Mouse (Mus musculus) neural tube, embryonic 12.5 days (tissue): ENCODE measurements around the gene Arhgap35. TPM values are rescaled to one million over a fixed set of nuclear protein-coding genes. Genes with fewer than 3 reads are reported as not detected.

Experiments
- ATAC-seq: fragments of 200-750 bp; cut with Nextera tagmentation; 2 replicates; pipeline ENCODE4 v1.8.0; 2017; ENCODE audit warnings: low read depth, mild to moderate bottlenecking, moderate TSS enrichment, moderate library complexity; ENCODE audit not compliant: low FRiP score
- H3K27ac ChIP-seq: fragments of 300-500 bp; sonication (generic); 2 replicates; pipeline ENCODE4 v1.5.1; 2016
- H3K27me3 ChIP-seq: fragments of 300-500 bp; sonication (generic); replicated peaks from 2 replicates; pipeline ENCODE4 v1.6.1; 2016; ENCODE audit warnings: mild to moderate bottlenecking
- H3K36me3 ChIP-seq: fragments of 300-500 bp; sonication (generic); 2 replicates; pipeline ENCODE4 v1.6.1; 2016; ENCODE audit warnings: mild to moderate bottlenecking
- H3K4me1 ChIP-seq: fragments of 300-500 bp; sonication (generic); 2 replicates; pipeline ENCODE4 v1.6.1; 2016
- H3K4me2 ChIP-seq: fragments of 300-500 bp; sonication (generic); replicated peaks from 2 replicates; pipeline ENCODE4 v1.6.1; 2016; ENCODE audit warnings: mild to moderate bottlenecking
- H3K4me3 ChIP-seq: fragments of 300-500 bp; sonication (generic); 2 replicates; pipeline ENCODE4 v1.5.1; 2016
- H3K9ac ChIP-seq: fragments of 300-500 bp; sonication (generic); 2 replicates; pipeline ENCODE4 v1.6.1; 2016; ENCODE audit warnings: mild to moderate bottlenecking
- H3K9me3 ChIP-seq: fragments of 300-500 bp; sonication (generic); 2 replicates; pipeline ENCODE4 v1.6.1; 2016; ENCODE audit warnings: mild to moderate bottlenecking
- WGBS: fragments of 180-500 bp; shearing (Covaris S2); methylation state at CpG from one replicate; pipeline ENCODE4 v1.1.7; 2016; 5-methylcytosine and 5-hydroxymethylcytosine counted together
- polyA plus RNA-seq: library from polyadenylated mRNA; unstranded; fragments of >200 nt; fragmentation: Nextera tagmentation; extraction: Ambion mirVana; gene quantifications from 2 replicates; pipeline ENCODE4 v1.2.1, GENCODE M21; 2016

The Arhgap35 gene
- polyA plus RNA-seq, 1 experiment from 2014 or later: 36.8 TPM

GRCm38 (mm10) chr7:16591292-16591691 is 23.5 kb downstream of the Arhgap35 start:
- Histone ChIP-seq H3K9me3 (no peaks in the 10 kb centered on the region), H3K27me3 (no peaks in the 10 kb centered on the region), H3K4me3 (no peak overlapping the region), H3K4me2 (no peak overlapping the region), H3K4me1 (0 out of 2 replicates have a peak, but pooled peaks cover 2% of the 10 kb centered on the region), H3K27ac (no peak overlapping the region), H3K36me3 (peaks cover 8% of the 10 kb centered on the region; the same call in 1 of the 2 replicates), H3K9ac (no peak overlapping the region)
- 87% methylated on average over 1 of the region's 1 CpGs for WGBS
- ATAC-seq: no peak

GRCm38 (mm10) chr7:16587649-16588048 is 27.1 kb downstream of the Arhgap35 start:
- peaks cover 10% of the 10 kb centered on the region; the same call in 1 of the 2 replicates for H3K4me1 ChIP-seq
- no peak overlapping the region for H3K9ac ChIP-seq
- H3K27ac ChIP-seq: no peak overlapping the region
- no peaks in the 10 kb centered on the region for H3K27me3 ChIP-seq
- no peaks in the 10 kb centered on the region for H3K9me3 ChIP-seq
- H3K4me2 ChIP-seq: no peak overlapping the region
- ATAC-seq: no peak
- no peak overlapping the region for H3K4me3 ChIP-seq
- H3K36me3 ChIP-seq: no peaks in the 10 kb centered on the region
- 86% methylated on average over 3 of the region's 3 CpGs for WGBS

- no peaks in the 10 kb centered on the region for H3K36me3 ChIP-seq
- H3K9ac ChIP-seq: no peak overlapping the region
- H3K4me2 ChIP-seq: no peak overlapping the region
- H3K27me3 ChIP-seq: no peaks in the 10 kb centered on the region
- H3K27ac ChIP-seq: no peak overlapping the region
- ATAC-seq: no peak
- H3K4me1 ChIP-seq: peaks cover 22% of the 10 kb centered on the region
- H3K9me3 ChIP-seq: no peaks in the 10 kb centered on the region
- H3K4me3 ChIP-seq: no peak overlapping the region
Measured at GRCm38 (mm10) chr7:16584384-16584783, 30.4 kb downstream of the Arhgap35 start.

- no peaks in the 10 kb centered on the region for H3K9me3 ChIP-seq
- no peak overlapping the region for H3K4me3 ChIP-seq
- peaks cover 22% of the 10 kb centered on the region for H3K4me1 ChIP-seq
- no peaks in the 10 kb centered on the region for H3K27me3 ChIP-seq
- no peaks in the 10 kb centered on the region for H3K36me3 ChIP-seq
- 86% methylated on average over 1 of the region's 1 CpGs for whole genome bisulfite sequencing
- no peak overlapping the region for H3K4me2 ChIP-seq
- no peak overlapping the region for H3K27ac ChIP-seq
- no peak for ATAC-seq
- H3K9ac ChIP-seq: no peak overlapping the region
Measured at GRCm38 (mm10) chr7:16583775-16584174, 31.0 kb downstream of the Arhgap35 start.

GRCm38 (mm10) chr7:16582299-16582698 is 32.5 kb downstream of the Arhgap35 start:
- Histone ChIP-seq H3K9me3 (no peaks in the 10 kb centered on the region), H3K9ac (no peak overlapping the region), H3K4me2 (no peak overlapping the region), H3K27ac (no peak overlapping the region), H3K4me3 (no peak overlapping the region), H3K4me1 (peaks cover 22% of the 10 kb centered on the region), H3K36me3 (no peaks in the 10 kb centered on the region), H3K27me3 (no peaks in the 10 kb centered on the region)
- WGBS: 81% methylated on average over 3 of the region's 3 CpGs
- ATAC-seq: no peak

- ATAC-seq: no peak
- H3K27me3 ChIP-seq: no peaks in the 10 kb centered on the region
- H3K36me3 ChIP-seq: no peaks in the 10 kb centered on the region
- H3K4me1 ChIP-seq: peaks cover 22% of the 10 kb centered on the region
- H3K9me3 ChIP-seq: no peaks in the 10 kb centered on the region
- H3K4me3 ChIP-seq: no peak overlapping the region
- no peak overlapping the region for H3K4me2 ChIP-seq
- H3K27ac ChIP-seq: no peak overlapping the region
- 59% methylated on average over 13 of the region's 13 CpGs for WGBS
- no peak overlapping the region for H3K9ac ChIP-seq
Measured at GRCm38 (mm10) chr7:16581276-16582100, 33.3 kb downstream of the Arhgap35 start.

- WGBS: 71% methylated on average over 1 of the region's 1 CpGs
- H3K27ac ChIP-seq: no peak overlapping the region
- no peaks in the 10 kb centered on the region for H3K27me3 ChIP-seq
- H3K4me3 ChIP-seq: no peak overlapping the region
- no peak overlapping the region for H3K9ac ChIP-seq
- peaks cover 8% of the 10 kb centered on the region; the same call in 1 of the 2 replicates for H3K4me1 ChIP-seq
- no peaks in the 10 kb centered on the region for H3K9me3 ChIP-seq
- H3K36me3 ChIP-seq: no peaks in the 10 kb centered on the region
- no peak for ATAC-seq
- no peak overlapping the region for H3K4me2 ChIP-seq
Measured at GRCm38 (mm10) chr7:16576719-16577118, 38.1 kb downstream of the Arhgap35 start.

GRCm38 (mm10) chr7:16571191-16571590 is 43.6 kb downstream of the Arhgap35 start:
- no peak for ATAC-seq
- 70% methylated on average over 1 of the region's 1 CpGs for WGBS
- no peaks in the 10 kb centered on the region for H3K36me3 ChIP-seq
- no peaks in the 10 kb centered on the region for H3K4me1 ChIP-seq
- no peak overlapping the region for H3K27ac ChIP-seq
- no peak overlapping the region for H3K4me2 ChIP-seq
- H3K4me3 ChIP-seq: no peak overlapping the region
- no peaks in the 10 kb centered on the region for H3K9me3 ChIP-seq
- no peaks in the 10 kb centered on the region for H3K27me3 ChIP-seq
- no peak overlapping the region for H3K9ac ChIP-seq

GRCm38 (mm10) chr7:16570737-16571136 is 44.1 kb downstream of the Arhgap35 start:
- Histone ChIP-seq H3K27ac (no peak overlapping the region), H3K4me2 (no peak overlapping the region), H3K4me1 (no peaks in the 10 kb centered on the region), H3K4me3 (no peak overlapping the region), H3K9ac (no peak overlapping the region), H3K36me3 (no peaks in the 10 kb centered on the region), H3K9me3 (no peaks in the 10 kb centered on the region), H3K27me3 (no peaks in the 10 kb centered on the region)
- ATAC-seq: no peak
- WGBS: 87% methylated on average over 1 of the region's 1 CpGs

- no peak for ATAC-seq
- Histone ChIP-seq H3K9ac (no peak overlapping the region), H3K36me3 (peaks cover 49% of the 10 kb centered on the region), H3K9me3 (no peaks in the 10 kb centered on the region), H3K4me1 (no peaks in the 10 kb centered on the region), H3K4me3 (no peak overlapping the region), H3K27ac (no peak overlapping the region), H3K4me2 (no peak overlapping the region), H3K27me3 (no peaks in the 10 kb centered on the region)
- 94% methylated on average over 8 of the region's 8 CpGs for WGBS
Measured at GRCm38 (mm10) chr7:16564491-16564890, 50.3 kb downstream of the Arhgap35 start.

GRCm38 (mm10) chr7:16557783-16558538 is 56.8 kb downstream of the Arhgap35 start:
- no peaks in the 10 kb centered on the region for H3K9me3 ChIP-seq
- peaks cover 31% of the 10 kb centered on the region for H3K36me3 ChIP-seq
- H3K9ac ChIP-seq: no peak overlapping the region
- no peak overlapping the region for H3K27ac ChIP-seq
- no peaks in the 10 kb centered on the region for H3K27me3 ChIP-seq
- peaks cover 20% of the 10 kb centered on the region for H3K4me1 ChIP-seq
- no peak for ATAC-seq
- WGBS: 52% methylated on average over 9 of the region's 9 CpGs
- no peak overlapping the region for H3K4me2 ChIP-seq
- H3K4me3 ChIP-seq: no peak overlapping the region

GRCm38 (mm10) chr7:16557251-16557650 is 57.5 kb downstream of the Arhgap35 start:
- H3K9ac ChIP-seq: no peak overlapping the region
- H3K27me3 ChIP-seq: no peaks in the 10 kb centered on the region
- no peak overlapping the region for H3K4me3 ChIP-seq
- 73% methylated on average over 4 of the region's 4 CpGs for WGBS
- H3K36me3 ChIP-seq: peaks cover 24% of the 10 kb centered on the region
- ATAC-seq: no peak
- no peak overlapping the region for H3K4me2 ChIP-seq
- no peaks in the 10 kb centered on the region for H3K9me3 ChIP-seq
- H3K4me1 ChIP-seq: peaks cover 20% of the 10 kb centered on the region
- H3K27ac ChIP-seq: no peak overlapping the region
